Mouse (Mus musculus): Measurements from ENCODE around the gene Sntb2. TPM values are rescaled to one million over a fixed set of nuclear protein-coding genes. Genes with fewer than 3 reads are reported as not detected.
"Not testable (repeated sequence)": the region's sequence is repeated elsewhere in the genome, so short reads cannot be mapped to it uniquely, and the experiment has no call there.

Sntb2 gene
- total and polyA plus RNA-seq, 3 experiments = 0.86 to 2.3 (median 1.3) TPM

DNA sequence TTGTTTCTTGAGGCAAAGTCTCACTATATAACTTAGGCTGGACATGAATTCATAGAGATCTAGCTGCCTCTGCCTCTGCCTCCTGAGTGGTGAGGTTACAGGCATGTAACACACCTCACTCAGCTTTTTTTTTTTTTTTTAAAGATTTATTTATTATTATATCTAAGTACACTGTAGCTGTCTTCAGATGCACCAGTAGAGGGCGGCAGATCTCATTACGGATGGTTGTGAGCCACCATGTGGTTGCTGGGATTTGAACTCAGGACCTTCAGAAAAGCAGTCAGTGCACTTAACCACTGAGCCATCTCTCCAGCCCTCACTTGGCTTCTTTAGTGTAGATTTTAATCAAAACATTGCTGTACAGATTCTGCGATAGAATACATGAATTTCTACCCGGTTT, 60.8 kb downstream of the Sntb2 start:
- H3K4me3 ChIP-seq (replicated peaks in 1 of 3; ENCODE audit: low read depth in 2 of 3, low read length in 2 of 3, poor library complexity in 1 of 3); H3K9ac ChIP-seq (ENCODE audit: insufficient read depth, low read depth); H3K27me3 ChIP-seq (replicated peaks); H3K4me2 ChIP-seq (ENCODE audit: insufficient read depth, low read depth, poor library complexity, severe bottlenecking); H3K27ac ChIP-seq (ENCODE audit: insufficient read depth, low read depth); DNase-seq (ENCODE audit: extremely low read depth); in situ Hi-C loops (cut with MboI; ENCODE audit: low pct_ligation_motif_present, low pct_unique_long_range_greater_than_20kb, low sequenced_read_pairs); H3K36me3 ChIP-seq (replicated peaks in 1 of 2; ENCODE audit: control insufficient read depth in 1 of 2, insufficient read depth in 1 of 2, low read length in 1 of 2); H3K4me1 ChIP-seq (ENCODE audit: control insufficient read depth in 1 of 2, insufficient read depth in 2 of 2); H3K79me2 ChIP-seq (replicated peaks; ENCODE audit: control insufficient read depth, extremely low read depth, insufficient read depth, poor library complexity, severe bottlenecking); dilution Hi-C loops (cut with MboI; ENCODE audit: extremely low pct_ligation_motif_present, extremely low pct_unique_long_range_greater_than_20kb, low sequenced_read_pairs); H3K9me3 ChIP-seq (replicated peaks; ENCODE audit: low read length): not testable (repeated sequence)
- peak in 1 of 2 experiments; percentile 34; a peak in 1 of 4 replicates for TF ChIP-seq CTCF (conservative IDR thresholded peaks at IDR 0.05 in 1 of 2, IDR thresholded peaks at IDR 0.05 in 1 of 2; ENCODE audit: low read depth in 2 of 2, low read length in 2 of 2)

DNA sequence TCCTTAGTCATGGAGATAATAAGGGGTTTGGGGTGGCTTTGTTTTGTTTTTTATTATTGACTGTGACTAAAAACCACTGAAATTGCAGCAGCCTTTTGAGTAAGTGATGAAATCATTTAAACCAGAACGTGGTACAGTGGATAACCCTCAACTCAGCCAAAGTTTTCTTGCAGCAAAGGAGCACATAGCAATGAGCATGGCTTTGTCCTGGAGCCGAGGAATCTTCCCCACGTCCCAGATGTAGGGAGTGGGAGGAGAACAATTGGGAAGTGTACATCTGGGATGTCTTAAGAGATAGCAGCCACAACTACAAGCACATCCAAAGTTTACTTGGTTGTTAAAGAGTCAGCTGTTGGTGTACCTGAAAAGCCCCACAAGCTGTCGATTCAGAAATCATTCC, 61.9 kb downstream of the Sntb2 start:
- peaks cover 0 to 7% of the 10 kb centered on the region in 2 experiments; a peak in 2 of 4 replicates for H3K4me1 ChIP-seq (ENCODE audit: control insufficient read depth in 1 of 2, insufficient read depth in 2 of 2)
- in situ Hi-C loops (cut with MboI; ENCODE audit: low pct_ligation_motif_present, low pct_unique_long_range_greater_than_20kb, low sequenced_read_pairs) = no loop called here
- dilution Hi-C loops (cut with MboI; ENCODE audit: extremely low pct_ligation_motif_present, extremely low pct_unique_long_range_greater_than_20kb, low sequenced_read_pairs) = no loop called here
- TF ChIP-seq ZKSCAN1 (IDR thresholded peaks at IDR 0.05; ENCODE audit: borderline replicate concordance, low read depth, low read length) (no peak), MAX (IDR thresholded peaks at IDR 0.05; ENCODE audit: low read length) (no peak), TCF12 (IDR thresholded peaks at IDR 0.05; ENCODE audit: low read depth, low read length) (no peak), RAD21 (IDR thresholded peaks at IDR 0.05; ENCODE audit: low read depth, low read length) (no peak), MAFK (IDR thresholded peaks at IDR 0.05; ENCODE audit: insufficient replicate concordance, low read length) (no peak), MAZ (IDR thresholded peaks at IDR 0.05; ENCODE audit: low read depth, low read length) (no peak), MXI1 (IDR thresholded peaks at IDR 0.05; ENCODE audit: low read depth, low read length) (no peak), BHLHE40 (IDR thresholded peaks at IDR 0.05; ENCODE audit: low read depth, low read length) (no peak), CHD2 (IDR thresholded peaks at IDR 0.05; ENCODE audit: low read length) (no peak), EP300 (IDR thresholded peaks at IDR 0.05; ENCODE audit: low read length) (no peak), MYC (IDR thresholded peaks at IDR 0.05; ENCODE audit: low read depth, low read length) (no peak), CTCF (conservative IDR thresholded peaks at IDR 0.05 in 1 of 2, IDR thresholded peaks at IDR 0.05 in 1 of 2; ENCODE audit: low read depth in 2 of 2, low read length in 2 of 2) (no peak), HCFC1 (IDR thresholded peaks at IDR 0.05; ENCODE audit: low read depth, low read length) (no peak), ZMIZ1 (IDR thresholded peaks at IDR 0.05; ENCODE audit: low read depth, low read length) (no peak), GABPA (IDR thresholded peaks at IDR 0.05; ENCODE audit: insufficient replicate concordance, low read depth, low read length) (no peak), ZNF384 (IDR thresholded peaks at IDR 0.05; ENCODE audit: low read depth, low read length) (no peak), JUND (conservative IDR thresholded peaks at IDR 0.05; ENCODE audit: low read depth, low read length) (no peak)
- no peak overlapping the region for H3K27ac ChIP-seq (ENCODE audit: insufficient read depth, low read depth)
- no peaks in the 10 kb centered on the region for H3K9me3 ChIP-seq (replicated peaks; ENCODE audit: low read length)
- H3K36me3 ChIP-seq (replicated peaks in 1 of 2; ENCODE audit: control insufficient read depth in 1 of 2, insufficient read depth in 1 of 2, low read length in 1 of 2) = peaks cover 0 to 4% of the 10 kb centered on the region in 2 experiments
- no peak overlapping the region for H3K4me2 ChIP-seq (ENCODE audit: insufficient read depth, low read depth, poor library complexity, severe bottlenecking)
- DNase-seq (ENCODE audit: extremely low read depth) = no peak
- H3K9ac ChIP-seq (ENCODE audit: insufficient read depth, low read depth) = no peak overlapping the region
- no peaks in the 10 kb centered on the region for H3K79me2 ChIP-seq (replicated peaks; ENCODE audit: control insufficient read depth, extremely low read depth, insufficient read depth, poor library complexity, severe bottlenecking)
- no peaks in the 10 kb centered on the region for H3K27me3 ChIP-seq (replicated peaks)
- H3K4me3 ChIP-seq (replicated peaks in 1 of 3; ENCODE audit: low read depth in 2 of 3, low read length in 2 of 3, poor library complexity in 1 of 3) = no peak overlapping the region

Measured in CH12.LX (cell line).